Mouse (Mus musculus): ENCODE results near the gene Atp6v0e. TPM values are rescaled to one million over a fixed set of nuclear protein-coding genes. Genes with fewer than 3 reads are reported as not detected.

Gene Atp6v0e
- polyA plus RNA-seq, 1 experiment = 194 TPM

DNA sequence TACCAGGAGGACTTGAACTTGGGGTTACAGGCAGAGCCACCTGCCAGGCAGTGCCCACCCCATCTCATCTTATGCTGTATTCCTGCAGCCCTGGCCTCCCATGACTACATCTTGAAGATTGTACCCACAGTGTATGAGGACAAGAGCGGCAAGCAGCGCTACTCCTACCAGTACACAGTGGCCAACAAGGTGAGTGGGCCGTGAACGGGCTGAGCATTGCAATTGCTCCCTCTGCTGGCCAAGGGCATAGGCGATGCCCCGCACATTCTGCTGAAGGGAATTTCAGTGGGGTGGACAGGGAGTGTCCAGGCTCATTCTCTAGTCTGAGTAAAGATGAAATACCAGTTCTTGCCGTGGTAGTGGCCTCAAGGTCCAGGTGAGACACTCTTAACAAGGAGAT lies 24.4 kb upstream of the Atp6v0e start:
- peak; percentile 42 for DNase-seq (ENCODE audit: low read depth, low spot score)
- 3% methylated on average over 7 of the region's 7 CpGs for WGBS

GRCm38 (mm10) chr17:26639791-26640190 lies 23.2 kb upstream of the Atp6v0e start:
- WGBS = 87% methylated on average over 2 of the region's 2 CpGs
- no peak for DNase-seq (ENCODE audit: low read depth, low spot score)

- DNase-seq (ENCODE audit: low read depth, low spot score) = no peak
- 93% methylated on average over 3 of the region's 3 CpGs for WGBS
Observed at GRCm38 (mm10) chr17:26640286-26640740, 22.7 kb upstream of the Atp6v0e start.

DNA sequence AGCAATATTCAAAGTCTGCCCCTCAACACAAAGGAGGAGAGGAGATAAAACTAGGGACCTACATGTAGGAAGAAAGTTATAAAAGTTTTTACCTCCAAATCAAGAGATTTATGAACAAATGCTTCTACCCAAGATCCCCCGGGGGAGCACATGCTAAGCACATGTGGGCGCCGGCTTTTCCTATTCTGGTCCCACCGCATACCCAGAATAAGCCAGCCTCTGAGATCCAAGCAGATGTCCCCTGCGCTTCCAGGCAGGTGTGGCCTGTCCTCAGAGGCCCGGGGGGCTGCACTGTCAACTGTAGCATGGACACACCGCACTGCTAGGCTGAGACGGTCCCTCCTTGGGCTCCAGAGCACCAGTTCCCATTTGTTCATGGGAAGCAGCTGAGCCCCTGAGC lies 19.6 kb upstream of the Atp6v0e start:
- DNase-seq (ENCODE audit: low read depth, low spot score) = no peak
- WGBS = 98% methylated on average over 8 of the region's 8 CpGs

DNA sequence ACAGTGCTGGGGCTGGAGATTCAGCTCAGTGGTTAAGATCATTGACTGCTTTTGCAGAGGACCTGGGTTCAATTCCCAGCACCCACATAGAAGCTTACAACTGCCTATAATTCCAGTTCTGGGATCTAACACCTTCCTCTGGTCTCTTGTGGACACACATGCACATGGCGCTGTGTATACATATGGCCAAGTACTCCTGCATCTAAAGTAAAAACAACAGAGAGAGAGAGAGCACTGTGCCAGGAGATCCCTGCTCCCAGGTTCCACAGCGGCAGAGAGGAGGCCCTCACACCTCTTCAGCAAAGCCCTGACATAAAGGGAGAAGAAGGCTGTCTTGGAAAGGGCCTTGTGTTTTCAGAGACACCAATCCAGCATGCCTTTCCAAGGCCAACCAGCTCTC lies 19.0 kb upstream of the Atp6v0e start:
- DNase-seq (ENCODE audit: low read depth, low spot score) = no peak
- WGBS = 93% methylated on average over 2 of the region's 2 CpGs

GRCm38 (mm10) chr17:26644509-26645410 lies 18.3 kb upstream of the Atp6v0e start:
- 90% methylated on average over 9 of the region's 9 CpGs for WGBS
- no peak for DNase-seq (ENCODE audit: low read depth, low spot score)

GRCm38 (mm10) chr17:26645411-26645854 lies 17.6 kb upstream of the Atp6v0e start:
- WGBS = 92% methylated on average over 8 of the region's 8 CpGs
- no peak for DNase-seq (ENCODE audit: low read depth, low spot score)

DNA sequence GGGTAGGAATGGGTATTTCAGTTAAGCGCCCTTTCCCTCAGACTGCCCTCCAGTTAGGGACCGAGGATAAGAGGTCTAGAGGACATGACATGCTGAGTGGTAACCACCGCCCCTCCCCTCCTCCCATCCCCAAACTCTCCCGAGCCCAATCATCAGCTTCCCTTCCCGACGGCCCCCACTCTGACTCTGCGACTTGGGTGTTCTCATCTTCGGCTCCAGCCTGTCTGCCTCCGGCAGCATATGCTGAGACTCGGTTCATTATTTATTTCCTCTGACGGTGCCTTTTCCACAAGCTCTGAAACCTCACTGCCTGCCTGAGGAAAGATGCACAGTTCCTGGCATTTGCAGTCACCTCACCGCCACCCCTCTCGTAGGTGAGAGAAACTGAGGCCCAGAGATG lies 15.7 kb upstream of the Atp6v0e start:
- 68% methylated on average over 13 of the region's 13 CpGs for WGBS
- DNase-seq (ENCODE audit: low read depth, low spot score) = no peak

- no peak for DNase-seq (ENCODE audit: low read depth, low spot score)
- WGBS = 84% methylated on average over 4 of the region's 4 CpGs
Observed at GRCm38 (mm10) chr17:26649565-26649964, 13.5 kb upstream of the Atp6v0e start.

DNA sequence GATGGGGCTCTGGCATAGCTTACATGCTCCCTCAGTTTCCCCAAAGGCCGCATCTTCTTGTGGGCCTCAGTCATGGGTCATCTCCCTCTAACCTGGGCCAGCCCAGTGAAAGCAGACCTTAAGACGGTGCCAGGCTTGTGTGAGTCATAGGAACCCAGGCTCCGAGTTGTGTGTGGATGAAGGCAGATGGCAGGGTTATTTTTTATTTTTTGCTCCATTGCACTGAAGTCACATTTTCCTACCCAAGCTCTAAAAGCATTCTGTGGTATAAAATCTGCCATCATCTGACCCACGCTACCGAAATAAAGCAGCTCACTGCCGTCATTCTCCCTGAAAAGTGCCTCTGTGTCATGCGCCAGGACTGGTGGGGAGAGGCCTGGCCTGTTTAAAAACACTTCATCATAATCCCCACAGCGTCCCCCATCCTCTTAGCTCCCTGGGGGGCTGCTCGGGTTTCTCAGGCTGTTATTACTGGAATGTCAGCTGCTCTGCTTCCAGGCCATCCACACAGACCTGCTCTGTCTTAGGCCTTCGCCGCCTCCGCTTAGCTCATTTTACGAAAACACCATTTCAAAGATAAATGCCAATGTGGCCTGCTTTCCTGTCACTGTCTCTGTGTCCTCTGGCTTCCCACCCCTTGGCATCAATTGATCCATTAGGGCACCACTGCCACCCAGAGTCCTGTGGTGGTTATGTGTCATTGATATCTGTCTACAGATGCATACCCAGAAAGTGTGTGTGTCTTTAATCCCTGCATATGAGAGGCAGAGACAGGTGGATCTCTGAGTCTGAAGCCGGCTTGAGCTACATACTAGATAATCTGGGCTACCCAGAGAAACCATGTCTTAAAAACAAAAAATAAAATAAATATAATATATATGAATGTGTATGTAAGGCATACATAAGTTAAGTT lies 12.3 kb upstream of the Atp6v0e start:
- no peak for DNase-seq (ENCODE audit: low read depth, low spot score)
- 84% methylated on average over 14 of the region's 14 CpGs for WGBS

DNA sequence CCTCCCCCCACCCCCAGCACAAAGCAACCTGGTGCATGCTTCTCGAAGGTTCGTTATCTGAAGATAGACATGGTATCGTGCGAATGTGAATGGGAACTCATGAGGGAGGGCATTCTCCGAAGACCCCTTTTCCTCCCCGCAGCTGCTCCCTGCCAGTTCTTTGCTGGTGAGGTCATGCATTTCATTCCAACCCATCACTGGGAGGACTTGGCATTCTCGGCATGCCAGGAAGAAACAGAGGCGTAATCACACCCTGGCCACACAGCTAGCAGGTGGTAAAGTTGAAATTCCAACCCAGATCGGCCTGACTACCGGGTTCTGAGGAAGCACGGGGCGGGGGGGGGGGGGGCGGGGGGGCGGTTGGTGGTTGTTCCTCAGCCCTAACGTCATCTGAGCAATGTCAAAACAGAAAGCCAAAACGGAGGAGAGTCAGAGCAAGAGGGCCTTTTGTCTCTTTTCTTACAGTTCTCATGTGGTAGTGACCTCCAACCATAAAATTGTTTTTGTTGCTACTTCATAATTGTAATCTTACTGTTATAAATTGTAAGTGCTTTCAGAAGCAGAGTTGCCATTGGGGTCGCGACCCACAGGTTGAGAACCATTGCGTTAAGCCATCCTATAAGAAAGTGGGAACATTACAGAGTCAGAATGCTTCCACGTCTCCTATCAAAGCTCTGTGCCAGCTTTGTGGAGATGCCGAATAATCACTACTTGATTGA lies 4.0 kb upstream of the Atp6v0e start:
- WGBS = 32% methylated on average over 21 of the region's 21 CpGs
- no peak for DNase-seq (ENCODE audit: low read depth, low spot score)

GRCm38 (mm10) chr17:26659573-26659915 lies 3.5 kb upstream of the Atp6v0e start:
- DNase-seq (ENCODE audit: low read depth, low spot score) = no peak

DNA sequence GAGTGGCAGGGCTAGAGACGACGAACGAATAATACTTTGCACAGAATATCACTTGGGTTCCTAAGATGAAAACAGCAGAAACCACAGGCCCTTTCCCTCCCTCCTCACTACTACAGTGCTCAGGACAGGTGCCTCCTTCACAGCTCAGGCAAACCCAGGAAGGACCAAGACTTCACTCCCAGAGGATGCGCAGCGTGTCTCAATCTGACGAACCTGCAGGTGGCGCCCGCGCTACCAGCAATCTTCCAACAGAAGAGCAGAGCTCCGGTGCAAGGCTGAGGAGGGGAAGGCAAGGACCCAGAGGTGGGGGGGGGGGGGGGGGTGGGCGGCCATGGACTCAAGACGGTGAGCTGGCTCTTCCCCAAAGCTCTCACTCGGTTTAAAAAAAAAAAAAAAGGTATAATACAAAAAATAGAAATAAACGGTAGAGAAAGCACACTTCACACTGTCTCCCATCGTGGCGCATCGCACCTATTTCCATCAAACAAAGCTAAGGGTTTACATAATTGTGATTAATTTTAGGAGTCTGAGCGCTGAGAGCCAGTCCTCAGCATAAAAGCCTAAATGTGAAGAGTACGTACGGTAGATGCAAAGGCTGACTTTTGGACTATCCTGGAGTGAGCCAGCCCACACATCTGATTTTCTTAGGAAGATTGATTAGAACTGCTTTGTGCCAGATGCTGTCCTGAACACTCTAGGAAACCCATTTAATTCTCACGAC lies 2.7 kb upstream of the Atp6v0e start:
- WGBS = 25% methylated on average over 20 of the region's 21 CpGs
- DNase-seq (ENCODE audit: low read depth, low spot score) = peak; percentile 42

More at GRCm38 (mm10) chr17:26659573-26659915, 3.5 kb upstream of the Atp6v0e start:
- 62% methylated on average over 3 of the region's 3 CpGs for WGBS

DNA sequence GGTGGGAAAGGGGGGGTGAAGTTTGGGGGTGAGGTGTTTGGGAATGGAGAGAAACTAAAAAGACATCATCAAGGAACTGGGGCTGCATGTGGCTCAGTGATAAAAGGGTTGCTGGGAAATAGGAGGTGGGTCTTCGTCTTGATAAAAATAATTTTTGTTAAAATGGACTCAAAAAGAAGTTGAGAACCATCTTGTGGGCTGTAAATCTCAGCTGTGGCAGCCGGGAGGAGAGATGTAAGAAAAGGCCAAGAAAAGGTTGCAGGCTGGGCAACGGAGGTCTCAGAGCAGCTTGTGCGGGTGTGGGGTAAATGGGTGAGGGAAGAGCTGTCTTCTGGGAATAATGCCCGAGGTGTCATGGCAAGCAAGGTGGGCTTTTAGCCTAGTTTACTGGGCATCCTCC lies 827 bp upstream of the Atp6v0e start:
- WGBS = 69% methylated on average over 5 of the region's 5 CpGs
- no peak for DNase-seq (ENCODE audit: low read depth, low spot score)

GRCm38 (mm10) chr17:26665600-26665999 lies 2.6 kb downstream of the Atp6v0e start:
- DNase-seq (ENCODE audit: low read depth, low spot score) = no peak
- 83% methylated on average over 4 of the region's 4 CpGs for WGBS

DNA sequence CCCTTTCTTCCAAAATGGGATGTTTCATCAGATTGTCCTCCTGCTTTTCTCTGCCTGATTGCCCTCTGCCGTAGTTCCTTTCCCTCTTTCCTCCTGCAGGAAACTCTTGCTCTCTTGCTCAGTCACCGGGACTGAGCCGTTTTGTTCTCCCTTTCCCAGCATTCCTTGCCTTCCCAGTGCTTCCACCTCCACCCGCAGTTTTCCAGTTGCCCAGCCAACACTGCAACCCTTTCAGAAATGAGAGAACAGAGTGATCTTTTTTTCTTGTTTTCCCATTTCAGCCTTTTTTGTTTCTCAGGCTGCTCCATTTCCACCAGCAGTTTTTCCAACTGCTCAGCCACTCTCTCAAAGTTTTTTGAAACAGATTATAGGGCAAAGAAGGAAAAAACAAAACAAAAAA lies 8.2 kb downstream of the Atp6v0e start:
- WGBS = 60% methylated on average over 4 of the region's 4 CpGs
- DNase-seq (ENCODE audit: low read depth, low spot score) = no peak

GRCm38 (mm10) chr17:26675845-26676244 lies 12.8 kb downstream of the Atp6v0e start:
- WGBS = 20% methylated on average over 7 of the region's 7 CpGs
- DNase-seq (ENCODE audit: low read depth, low spot score) = no peak

DNA sequence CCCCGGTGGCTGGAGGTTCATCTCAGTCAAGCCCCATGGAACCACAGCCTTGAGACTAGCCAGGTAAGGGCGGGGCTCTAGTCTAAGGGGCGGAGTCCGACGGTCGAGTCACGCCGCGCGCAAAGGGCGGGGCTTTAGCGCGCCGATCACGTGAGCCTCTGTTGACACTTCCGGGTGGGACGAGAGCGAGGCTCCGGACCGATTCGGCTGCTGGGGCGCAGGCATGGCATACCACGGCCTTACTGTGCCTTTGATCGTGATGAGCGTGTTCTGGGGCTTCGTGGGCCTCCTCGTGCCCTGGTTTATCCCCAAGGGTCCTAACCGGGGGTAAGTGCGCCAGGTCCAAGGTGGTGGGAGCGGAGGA lies 13.2 kb downstream of the Atp6v0e start:
- under 1% methylated on average over 30 of the region's 30 CpGs for WGBS
- DNase-seq (ENCODE audit: low read depth, low spot score) = peak; percentile 82
